Mouse (Mus musculus) forebrain, embryonic 15.5 days (tissue): ENCODE data around the gene Pak6. TPM values are rescaled to one million over a fixed set of nuclear protein-coding genes. Genes with fewer than 3 reads are reported as not detected.

Experiments
- ATAC-seq: fragments of 200-750 bp; cut with Nextera tagmentation; replicated peaks from 2 replicates; pipeline ENCODE4 v1.8.0; 2017; ENCODE audit warnings: mild to moderate bottlenecking, moderate TSS enrichment, moderate library complexity
- H3K27ac ChIP-seq: fragments of 300-500 bp; sonication (generic); replicated peaks from 2 replicates; pipeline ENCODE4 v1.5.1; 2015; ENCODE audit warnings: mild to moderate bottlenecking, inconsistent platforms
- H3K27me3 ChIP-seq: fragments of 300-500 bp; sonication (generic); 2 replicates; pipeline ENCODE4 v1.6.1; 2015; ENCODE audit warnings: inconsistent platforms
- H3K36me3 ChIP-seq: fragments of 300-500 bp; sonication (generic); 2 replicates; pipeline ENCODE4 v1.6.1; 2015; ENCODE audit warnings: mild to moderate bottlenecking, inconsistent platforms
- H3K4me1 ChIP-seq: fragments of 300-500 bp; sonication (generic); 2 replicates; pipeline ENCODE4 v1.6.1; 2015; ENCODE audit warnings: inconsistent platforms
- H3K4me2 ChIP-seq: fragments of 300-500 bp; sonication (generic); replicated peaks from 2 replicates; pipeline ENCODE4 v1.6.1; 2015; ENCODE audit warnings: mild to moderate bottlenecking, inconsistent platforms
- H3K4me3 ChIP-seq: fragments of 300-500 bp; sonication (generic); 2 replicates; pipeline ENCODE4 v1.5.1; 2015; ENCODE audit warnings: mild to moderate bottlenecking, inconsistent platforms
- H3K9ac ChIP-seq: fragments of 300-500 bp; sonication (generic); replicated peaks from 2 replicates; pipeline ENCODE4 v1.6.1; 2015; ENCODE audit warnings: mild to moderate bottlenecking, inconsistent platforms
- H3K9me3 ChIP-seq: fragments of 300-500 bp; sonication (generic); 2 replicates; pipeline ENCODE4 v1.6.1; 2016; ENCODE audit warnings: inconsistent platforms
- WGBS: fragments of 180-500 bp; shearing (Covaris S2); methylation state at CpG from one replicate; pipeline ENCODE4 v1.1.7; 2015; ENCODE audit warnings: mixed read lengths; 5-methylcytosine and 5-hydroxymethylcytosine counted together
- polyA plus RNA-seq: library from polyadenylated mRNA; unstranded; fragments of >200 nt; fragmentation: Nextera tagmentation; extraction: Ambion mirVana; gene quantifications from 2 replicates; pipeline ENCODE4 v1.2.1, GENCODE M21; 2015

Pak6 gene
- polyA plus RNA-seq, 1 experiment from 2014 or later: 29.2 TPM

GRCm38 (mm10) chr2:118701971-118702882, 39.1 kb downstream of the Pak6 start:
- Histone ChIP-seq H3K36me3 (no peaks in the 10 kb centered on the region), H3K9me3 (no peaks in the 10 kb centered on the region), H3K27me3 (peaks cover 81% of the 10 kb centered on the region), H3K27ac (no peak overlapping the region), H3K4me1 (peaks cover 40% of the 10 kb centered on the region), H3K4me3 (peak overlapping the region; percentile 39), H3K4me2 (peak overlapping the region; percentile 75), H3K9ac (peak overlapping the region; percentile 16; the same call in 1 of the 2 replicates)
- no peak; the same call in 1 of the 2 replicates for ATAC-seq
- WGBS: 3% methylated on average over 51 of the region's 51 CpGs

DNA sequence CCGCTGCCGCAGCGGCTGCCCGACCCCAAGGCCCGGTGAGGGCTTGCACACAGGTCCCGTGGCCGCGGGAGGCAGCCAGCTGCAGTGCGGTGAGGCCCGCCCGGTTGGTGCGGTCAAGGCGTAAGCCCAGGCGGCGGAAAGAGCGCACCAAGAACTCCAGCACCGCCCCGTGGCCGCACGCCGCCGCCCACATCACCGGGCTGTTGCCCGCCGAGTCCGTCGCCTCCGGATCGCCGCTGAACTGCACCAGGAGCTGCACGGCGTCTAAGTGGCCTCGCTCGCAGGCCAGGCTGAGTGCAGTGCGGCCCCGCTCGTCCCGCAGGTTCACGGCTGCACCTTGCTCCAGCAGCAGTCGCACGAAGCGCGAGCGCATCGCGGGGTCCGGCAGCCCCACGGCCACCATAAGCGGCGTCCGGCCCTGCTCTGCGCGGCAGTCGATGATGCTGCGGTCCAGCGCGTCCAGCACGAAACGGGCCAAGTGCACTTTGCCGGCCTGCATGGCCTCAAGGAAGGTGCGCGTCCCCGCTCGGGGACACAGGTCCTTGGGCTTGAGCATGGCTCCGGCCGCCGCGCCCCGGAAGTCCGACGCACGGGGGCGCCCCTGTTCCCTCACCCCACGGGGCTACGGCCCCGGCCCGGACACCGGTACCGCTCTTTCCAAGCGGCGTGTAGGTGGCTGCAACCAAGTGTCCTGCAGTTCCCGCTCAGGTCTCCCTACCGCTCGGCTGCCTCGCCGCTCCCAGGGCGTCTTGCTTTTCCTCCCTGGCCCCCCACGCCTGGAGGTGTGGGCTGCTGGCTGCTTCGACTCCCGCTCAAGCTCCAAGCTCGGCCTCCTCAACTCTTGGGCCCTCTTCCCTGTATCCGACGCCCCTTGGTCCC, 40.0 kb downstream of the Pak6 start:
- peak overlapping the region; percentile 75 for H3K4me2 ChIP-seq
- under 1% methylated on average over 92 of the region's 93 CpGs for WGBS
- H3K27ac ChIP-seq: no peak overlapping the region
- no peaks in the 10 kb centered on the region for H3K9me3 ChIP-seq
- peaks cover 40% of the 10 kb centered on the region for H3K4me1 ChIP-seq
- peak overlapping the region; percentile 39 for H3K4me3 ChIP-seq
- H3K27me3 ChIP-seq: peaks cover 87% of the 10 kb centered on the region
- H3K36me3 ChIP-seq: no peaks in the 10 kb centered on the region
- peak; percentile 18 for ATAC-seq
- H3K9ac ChIP-seq: peak overlapping the region; percentile 39

GRCm38 (mm10) chr2:118703913-118704730, 41.0 kb downstream of the Pak6 start, which contains the start of gene Ankrd63:
Ankrd63 (minus strand) TSS chr2:118703963.
- H3K4me1 ChIP-seq: peaks cover 40% of the 10 kb centered on the region
- no peak for ATAC-seq
- H3K4me2 ChIP-seq: peak within 1 kb of the TSS; percentile 75
- peak within 1 kb of the TSS; percentile 39 for H3K9ac ChIP-seq
- WGBS: 2% methylated on average over 50 of the region's 50 CpGs
- H3K9me3 ChIP-seq: no peaks in the 10 kb centered on the region
- H3K27me3 ChIP-seq: peaks cover 90% of the 10 kb centered on the region
- H3K27ac ChIP-seq: no peak within 1 kb of the TSS
- H3K4me3 ChIP-seq: peak within 1 kb of the TSS; percentile 39
- no peaks in the 10 kb centered on the region for H3K36me3 ChIP-seq

DNA sequence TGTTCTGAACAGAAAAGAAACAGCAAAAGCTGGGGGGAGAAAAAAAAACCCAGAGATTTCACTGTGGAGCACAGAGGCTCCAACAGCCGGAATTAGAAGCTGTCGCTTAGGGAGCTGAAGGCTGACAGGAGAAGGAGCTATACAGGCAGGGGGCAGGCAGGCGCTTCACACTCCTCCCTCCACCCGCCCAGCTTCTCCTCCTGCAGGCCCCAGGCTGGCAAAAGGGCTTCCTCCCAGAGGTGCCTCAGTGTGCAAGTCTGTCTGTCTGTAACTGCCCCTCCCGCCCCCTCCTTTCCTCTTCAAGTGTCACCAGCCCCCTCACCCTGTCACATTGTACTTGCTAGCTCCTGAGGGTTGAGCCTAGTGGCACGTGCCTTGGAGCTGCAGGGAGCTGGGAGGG, 43.3 kb downstream of the Pak6 start:
- no peak for ATAC-seq
- Histone ChIP-seq H3K9ac (no peak overlapping the region), H3K9me3 (no peaks in the 10 kb centered on the region), H3K36me3 (no peaks in the 10 kb centered on the region), H3K27ac (no peak overlapping the region), H3K4me2 (no peak overlapping the region), H3K27me3 (peaks cover 74% of the 10 kb centered on the region), H3K4me1 (peaks cover 38% of the 10 kb centered on the region), H3K4me3 (no peak overlapping the region)
- 5% methylated on average over 6 of the region's 6 CpGs for WGBS

- H3K27ac ChIP-seq: no peak overlapping the region
- H3K4me1 ChIP-seq: peaks cover 33% of the 10 kb centered on the region
- no peaks in the 10 kb centered on the region for H3K9me3 ChIP-seq
- no peak overlapping the region for H3K4me3 ChIP-seq
- peaks cover 64% of the 10 kb centered on the region for H3K27me3 ChIP-seq
- no peak overlapping the region for H3K9ac ChIP-seq
- no peak for ATAC-seq
- no peak overlapping the region for H3K4me2 ChIP-seq
- H3K36me3 ChIP-seq: no peaks in the 10 kb centered on the region
- 70% methylated on average over 4 of the region's 4 CpGs for WGBS
Observed at GRCm38 (mm10) chr2:118708472-118708871, 45.4 kb downstream of the Pak6 start.

- H3K4me1 ChIP-seq: peaks cover 30% of the 10 kb centered on the region
- no peak overlapping the region for H3K9ac ChIP-seq
- WGBS: 47% methylated on average over 4 of the region's 4 CpGs
- no peak overlapping the region for H3K4me2 ChIP-seq
- H3K27ac ChIP-seq: no peak overlapping the region
- ATAC-seq: no peak
- peaks cover 52% of the 10 kb centered on the region for H3K27me3 ChIP-seq
- no peaks in the 10 kb centered on the region for H3K9me3 ChIP-seq
- no peaks in the 10 kb centered on the region for H3K36me3 ChIP-seq
- H3K4me3 ChIP-seq: no peak overlapping the region
Observed at GRCm38 (mm10) chr2:118709655-118710221, 46.6 kb downstream of the Pak6 start.

GRCm38 (mm10) chr2:118711038-118711494, 48.0 kb downstream of the Pak6 start:
- peaks cover 38% of the 10 kb centered on the region for H3K27me3 ChIP-seq
- peak; percentile 73 for ATAC-seq
- H3K4me2 ChIP-seq: peak overlapping the region; percentile 98
- H3K36me3 ChIP-seq: no peaks in the 10 kb centered on the region
- no peak overlapping the region for H3K27ac ChIP-seq
- H3K4me3 ChIP-seq: peak overlapping the region; percentile 49
- no peaks in the 10 kb centered on the region for H3K9me3 ChIP-seq
- H3K9ac ChIP-seq: peak overlapping the region; percentile 49
- WGBS: under 1% methylated on average over 36 of the region's 36 CpGs
- H3K4me1 ChIP-seq: peaks cover 34% of the 10 kb centered on the region

DNA sequence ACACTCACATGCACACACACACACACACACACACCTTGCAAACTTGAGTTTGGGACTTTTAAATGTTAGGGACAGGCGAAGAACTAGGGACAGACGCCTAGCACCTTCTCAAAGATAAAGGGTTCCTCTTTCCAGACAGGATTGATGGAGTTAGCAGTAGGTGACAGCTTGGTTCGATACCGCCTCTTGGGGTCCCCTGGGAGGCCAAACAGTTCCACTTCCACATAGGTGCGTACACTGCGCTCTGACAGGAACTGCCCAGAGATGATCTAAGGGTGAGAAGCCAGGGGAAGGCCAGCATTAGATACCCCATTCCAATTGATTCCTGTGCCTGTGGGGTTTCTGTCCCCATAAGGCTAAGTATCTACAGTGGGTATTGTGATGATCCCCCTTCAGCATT, 50.5 kb downstream of the Pak6 start:
- WGBS: 89% methylated on average over 6 of the region's 6 CpGs
- peaks cover 18% of the 10 kb centered on the region for H3K27me3 ChIP-seq
- H3K4me3 ChIP-seq: no peak overlapping the region
- no peak for ATAC-seq
- H3K4me1 ChIP-seq: peaks cover 34% of the 10 kb centered on the region
- H3K27ac ChIP-seq: no peak overlapping the region
- no peaks in the 10 kb centered on the region for H3K9me3 ChIP-seq
- no peak overlapping the region for H3K9ac ChIP-seq
- H3K36me3 ChIP-seq: no peaks in the 10 kb centered on the region
- no peak overlapping the region for H3K4me2 ChIP-seq

DNA sequence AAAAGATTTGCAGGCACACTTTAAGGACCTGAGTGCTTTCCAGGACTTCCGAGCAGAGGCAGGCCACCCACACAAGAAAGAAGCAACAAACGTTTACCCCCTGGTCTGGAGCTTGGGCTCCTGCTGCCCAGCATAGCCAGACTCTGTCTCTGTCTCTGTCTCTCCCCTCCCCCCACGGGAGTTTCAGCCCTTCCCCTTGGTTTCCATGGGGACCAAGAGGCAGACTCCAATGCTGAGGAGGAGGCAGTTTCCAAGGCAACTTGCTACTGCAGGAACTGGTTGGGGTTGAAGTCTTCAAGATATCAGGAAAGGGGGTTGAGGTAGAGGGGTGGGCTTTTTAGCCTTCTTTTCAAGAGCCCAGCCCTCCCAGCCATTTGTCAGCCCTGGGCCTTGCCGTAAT, 51.1 kb downstream of the Pak6 start:
- Histone ChIP-seq H3K4me2 (no peak overlapping the region), H3K9me3 (no peaks in the 10 kb centered on the region), H3K36me3 (no peaks in the 10 kb centered on the region), H3K27me3 (peaks cover 17% of the 10 kb centered on the region), H3K4me1 (peaks cover 34% of the 10 kb centered on the region), H3K9ac (no peak overlapping the region), H3K4me3 (no peak overlapping the region), H3K27ac (peak overlapping the region; percentile 60; the same call in 1 of the 2 replicates)
- ATAC-seq: peak; percentile 63
- 33% methylated on average over 4 of the region's 4 CpGs for WGBS

- no peak for ATAC-seq
- no peak overlapping the region for H3K27ac ChIP-seq
- 89% methylated on average over 5 of the region's 5 CpGs for WGBS
Observed at GRCm38 (mm10) chr2:118716677-118717076, 53.6 kb downstream of the Pak6 start.

More at GRCm38 (mm10) chr2:118716677-118717076, 53.6 kb downstream of the Pak6 start:
- no peaks in the 10 kb centered on the region for H3K36me3 ChIP-seq
- peaks cover 20% of the 10 kb centered on the region for H3K4me1 ChIP-seq
- peaks cover 8% of the 10 kb centered on the region; the same call in 1 of the 2 replicates for H3K27me3 ChIP-seq
- no peak overlapping the region for H3K4me2 ChIP-seq
- H3K9me3 ChIP-seq: no peaks in the 10 kb centered on the region
- H3K9ac ChIP-seq: no peak overlapping the region
- no peak overlapping the region for H3K4me3 ChIP-seq
